Mouse (Mus musculus) embryo, embryonic 11 days (tissue): ENCODE measurements around the gene Herc3.
"Not testable (repeated sequence)": the region's sequence is repeated elsewhere in the genome, so short reads cannot be mapped to it uniquely, and the experiment has no call there.

Experiments
- DNase-seq: peaks from one replicate; pipeline ENCODE4 v3.0.0-alpha.2; 2015

The Herc3 gene

DNA sequence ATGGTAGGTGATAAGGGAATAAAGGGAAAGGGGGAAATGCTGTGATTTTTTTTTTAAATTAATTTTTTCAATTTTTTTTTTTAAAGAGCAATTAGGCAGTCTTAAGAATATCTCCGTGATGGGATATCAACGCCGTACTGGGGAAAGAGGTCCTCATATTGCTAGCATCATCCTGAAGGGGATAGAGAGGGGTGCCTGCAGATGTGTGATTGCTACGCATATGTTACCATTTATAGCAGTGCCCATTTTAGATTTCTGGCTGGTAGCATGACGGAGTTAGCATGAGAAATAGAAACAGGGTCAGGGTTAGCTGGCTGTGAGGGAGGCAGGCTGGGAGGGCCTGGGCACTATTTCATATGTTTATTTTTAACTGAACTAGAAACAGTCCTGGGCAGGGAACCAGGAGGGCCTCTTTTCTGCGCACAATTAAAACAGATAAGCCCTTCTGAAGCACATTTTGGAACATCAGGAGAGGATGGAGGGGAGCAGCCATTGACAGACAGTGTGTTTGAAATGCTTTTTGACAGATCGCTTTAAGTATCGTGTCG, 31.3 kb downstream of the Herc3 start:
- DNase-seq, result no peak

GRCm38 (mm10) chr6:58863631-58864235, 32.5 kb downstream of the Herc3 start:
- no peak for DNase-seq

DNA sequence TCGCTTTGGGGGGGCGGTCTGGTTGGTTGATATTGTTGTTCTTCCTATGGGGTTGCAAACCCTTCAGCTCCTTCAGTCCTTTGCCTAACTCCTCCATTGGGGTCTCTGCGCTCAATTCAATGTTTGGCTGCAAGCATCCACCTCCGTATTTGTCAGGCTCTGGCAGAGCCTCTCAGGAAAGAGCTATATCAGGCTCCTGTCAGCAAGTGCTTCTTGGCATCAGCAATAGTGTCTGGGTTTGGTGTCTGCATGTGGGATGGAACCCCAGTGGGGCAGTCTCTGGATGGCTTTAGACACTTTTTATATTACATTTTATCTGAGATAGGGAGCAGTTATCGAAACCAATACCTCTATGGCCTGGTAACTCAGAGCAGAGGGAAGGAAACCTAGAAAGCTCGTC, 36.6 kb downstream of the Herc3 start:
- not testable (repeated sequence) for DNase-seq

DNA sequence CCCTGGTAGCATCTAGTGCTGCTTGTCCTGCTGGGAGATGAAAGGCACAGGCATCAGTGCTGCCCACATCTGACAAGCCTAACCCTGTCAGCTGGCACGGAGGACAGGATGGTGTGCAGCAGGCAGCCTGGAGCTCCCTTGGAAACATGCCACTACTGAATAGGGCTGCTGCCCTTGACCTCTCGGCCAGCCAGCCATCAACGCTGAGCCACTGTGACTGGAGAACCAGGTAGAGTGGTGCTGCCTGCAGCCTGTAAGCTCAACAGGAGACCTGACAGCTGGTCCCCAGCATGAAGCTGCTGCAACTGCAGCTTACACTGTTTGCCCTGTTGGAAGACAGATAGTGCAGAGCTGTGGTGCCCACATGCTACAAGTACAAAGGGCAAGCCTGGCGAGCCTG, 48.3 kb downstream of the Herc3 start:
- no peak for DNase-seq

DNA sequence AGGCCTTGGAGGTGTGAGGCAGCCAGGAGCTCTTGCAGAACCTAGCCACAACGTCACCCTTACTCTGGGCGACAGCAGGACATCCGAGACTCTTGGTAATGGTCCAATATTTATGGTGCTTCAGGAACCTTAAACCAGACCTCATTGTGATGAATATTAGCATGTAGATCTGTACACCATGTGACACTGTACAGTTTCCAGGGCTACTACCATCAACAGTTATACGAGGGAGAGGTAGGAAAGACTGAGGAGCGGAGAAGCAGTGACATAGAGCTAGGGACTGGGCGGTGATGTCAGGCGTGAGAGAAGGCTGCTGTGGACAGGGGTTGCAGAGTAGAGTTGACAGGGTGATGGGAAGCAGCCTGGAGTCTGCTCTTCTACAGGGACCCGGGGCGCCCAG, 48.7 kb downstream of the Herc3 start:
- DNase-seq, result no peak

DNA sequence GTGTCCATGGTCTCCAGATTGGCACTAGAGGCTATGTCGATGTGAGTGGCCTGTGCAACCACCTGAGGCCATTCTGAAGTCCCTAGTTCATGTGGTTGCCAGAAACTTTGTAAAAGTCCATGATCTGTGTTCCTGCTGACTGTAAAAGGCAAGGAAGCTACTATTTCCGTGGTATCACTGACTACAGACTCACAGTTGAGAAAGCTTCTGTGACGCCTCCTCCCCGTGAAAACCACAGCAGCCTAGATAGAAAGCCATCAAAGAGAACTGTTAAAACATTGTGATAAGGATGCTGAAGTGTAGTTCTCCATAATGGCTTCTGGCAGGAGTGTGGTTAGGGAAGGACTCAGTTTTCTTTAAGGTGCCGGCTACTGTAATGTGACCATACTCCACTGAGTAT, 49.6 kb downstream of the Herc3 start:
- no peak for DNase-seq

DNA sequence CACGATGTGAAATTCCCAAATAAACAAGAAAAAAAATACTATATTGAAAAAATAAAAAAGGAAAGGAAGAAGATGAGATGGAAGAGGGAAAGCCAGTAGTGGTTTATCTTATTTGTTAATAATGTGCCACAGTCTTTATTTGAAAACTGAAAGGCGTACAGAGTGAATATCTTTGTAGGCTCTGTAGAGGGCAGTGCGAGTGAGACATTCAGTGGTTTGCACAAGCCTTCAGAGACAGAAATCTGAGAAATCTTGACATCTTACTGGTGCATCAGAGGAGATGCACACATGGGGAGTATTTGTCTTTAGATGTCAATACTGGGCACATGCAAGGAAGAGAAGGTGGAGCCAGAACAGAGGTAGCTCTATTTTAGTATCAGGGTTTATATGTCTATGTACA, 50.1 kb downstream of the Herc3 start:
- no peak for DNase-seq

- no peak for DNase-seq
Measured at GRCm38 (mm10) chr6:58882271-58882670, 51.0 kb downstream of the Herc3 start.

DNA sequence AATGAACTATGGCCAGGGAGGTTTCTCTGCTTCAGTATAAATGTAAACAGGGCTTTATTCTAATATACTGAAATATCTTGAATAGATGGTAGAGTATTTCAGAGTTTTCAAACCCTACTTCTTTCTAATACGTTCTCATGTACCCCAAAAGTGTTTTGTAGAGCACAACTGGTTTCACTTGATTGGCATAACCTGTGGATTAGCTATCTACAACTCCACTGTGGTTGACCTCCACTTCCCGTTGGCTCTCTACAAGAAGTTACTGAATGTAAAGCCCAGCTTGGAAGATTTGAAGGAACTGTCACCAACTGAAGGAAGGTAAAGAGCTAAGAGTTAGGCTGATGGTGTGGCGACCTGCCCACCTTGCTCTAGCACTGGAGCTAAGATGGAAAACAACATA, 58.7 kb downstream of the Herc3 start:
- no peak for DNase-seq

GRCm38 (mm10) chr6:58893307-58893706, 62.0 kb downstream of the Herc3 start:
- DNase-seq, result no peak

DNA sequence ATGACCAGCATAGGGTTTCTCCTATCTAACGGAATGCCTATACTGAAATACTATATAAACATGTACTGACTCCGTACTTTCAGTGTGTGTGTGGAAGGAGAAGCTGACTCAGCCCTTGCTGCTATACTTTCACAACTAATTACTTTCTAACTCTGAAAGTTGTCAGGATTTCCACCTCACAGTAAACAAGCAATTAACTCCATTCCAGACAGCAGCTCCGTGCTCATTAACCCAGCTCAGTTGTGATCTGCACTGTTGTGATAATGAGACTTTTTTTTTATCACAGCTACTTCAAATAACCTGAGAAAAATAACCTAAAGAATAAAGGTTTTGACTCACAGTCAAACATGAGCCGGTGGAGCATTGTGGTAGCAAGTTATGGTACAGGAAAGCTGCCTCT, 63.7 kb downstream of the Herc3 start:
- no peak for DNase-seq

- no peak for DNase-seq
Measured at GRCm38 (mm10) chr6:58896648-58897047, 65.4 kb downstream of the Herc3 start.

DNA sequence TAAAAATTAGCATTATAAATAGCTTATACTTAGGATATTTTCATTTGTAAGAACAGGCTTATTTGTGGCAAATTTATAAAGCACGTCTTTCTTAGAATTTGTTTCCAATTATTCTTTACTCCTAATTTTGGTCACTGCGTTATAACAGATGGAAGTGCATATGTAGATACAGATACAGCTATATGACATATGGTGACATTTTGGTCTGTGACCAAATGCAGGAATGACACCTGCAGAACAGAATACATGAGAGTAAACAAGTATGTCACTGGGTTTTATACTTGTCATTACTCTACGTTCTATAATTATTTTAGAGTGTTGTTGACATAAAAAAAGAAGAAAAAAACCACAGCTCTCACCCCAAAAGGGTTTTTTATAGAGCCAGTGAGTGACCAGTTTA, 67.8 kb downstream of the Herc3 start:
- no peak for DNase-seq

DNA sequence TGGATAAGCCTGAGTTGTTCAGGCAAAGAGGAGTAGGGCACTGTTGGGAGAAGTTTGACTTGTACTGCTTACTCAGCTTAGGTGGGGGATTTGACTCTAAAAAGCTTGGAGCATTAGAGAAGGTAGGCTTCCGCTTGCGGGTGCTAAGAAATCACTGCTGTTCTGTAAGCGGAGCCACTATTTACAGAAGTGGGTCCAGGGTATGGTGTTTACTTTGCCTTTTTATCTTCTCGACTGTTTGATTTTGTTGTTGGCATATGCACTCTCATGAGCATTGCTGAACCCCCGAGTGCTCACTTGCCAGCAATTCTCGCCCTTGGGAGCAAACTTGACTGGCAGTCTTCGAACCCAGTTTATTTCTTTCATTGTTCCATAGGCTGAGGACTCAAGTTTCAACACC, 69.3 kb downstream of the Herc3 start:
- no peak for DNase-seq

DNA sequence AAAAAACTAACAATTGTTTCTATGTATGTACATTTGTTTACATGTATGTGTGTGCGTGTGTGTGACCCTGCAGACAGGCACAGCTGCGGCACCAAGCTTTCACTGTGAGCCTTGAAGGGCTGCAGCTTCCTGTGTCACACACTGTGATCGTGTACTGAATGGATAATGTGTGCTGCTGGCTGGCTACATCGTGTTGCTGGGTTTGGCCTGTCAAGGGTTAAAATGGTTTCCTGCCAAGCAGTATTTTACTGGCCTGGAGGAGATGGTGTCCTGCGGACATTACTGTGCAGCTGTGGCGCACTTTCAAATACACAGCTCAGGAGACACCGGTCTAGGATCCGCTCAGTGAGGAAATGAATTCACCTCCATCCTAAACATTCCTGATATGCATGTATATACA, 71.9 kb downstream of the Herc3 start:
- DNase-seq, result peak; percentile 62

DNA sequence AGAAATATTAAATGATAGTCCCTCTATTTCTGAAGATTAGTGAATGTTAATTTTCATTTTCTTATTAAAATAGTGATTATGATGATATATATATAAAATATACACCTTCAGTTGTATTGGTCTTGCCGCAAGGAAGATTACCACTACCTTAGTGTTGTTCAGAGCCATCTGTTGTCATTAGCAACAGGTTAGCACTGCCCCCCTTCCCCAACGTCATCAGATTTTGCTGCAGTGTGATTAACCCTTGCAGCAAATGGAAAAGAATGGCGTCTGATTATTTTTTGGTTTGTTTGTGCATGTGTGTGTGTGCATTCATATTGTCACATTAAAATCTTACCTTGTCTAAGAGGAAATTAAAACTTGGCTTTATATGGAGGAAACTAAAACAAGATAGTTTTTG, 73.3 kb downstream of the Herc3 start:
- DNase-seq, result peak; percentile 7

- peak; percentile 64 for DNase-seq
Measured at GRCm38 (mm10) chr6:58906852-58907261, 75.6 kb downstream of the Herc3 start, which contains the start of gene Nap1l5. Gene Nap1l5 (minus strand): TSS chr6:58907076.

DNA sequence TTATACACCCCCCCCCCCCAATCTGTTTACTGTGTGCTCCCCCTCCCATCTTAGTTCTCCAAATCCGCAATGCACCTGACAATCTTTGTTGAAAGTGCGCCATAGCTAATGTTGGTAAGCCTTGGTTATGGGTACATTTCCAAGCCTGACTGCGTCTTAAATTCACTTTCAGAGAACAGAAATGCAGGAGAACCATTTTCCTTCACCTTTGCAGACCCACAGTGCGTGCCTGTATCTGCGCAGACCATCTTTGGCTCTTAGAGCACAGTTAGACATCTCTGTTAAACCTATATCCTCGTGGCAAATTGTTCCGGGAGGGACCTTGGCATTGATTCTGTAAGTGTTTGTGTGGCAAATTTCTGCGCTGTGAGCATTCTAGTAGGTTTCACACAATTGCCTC, 76.1 kb downstream of the Herc3 start:
- no peak for DNase-seq

- DNase-seq, result no peak
Measured at GRCm38 (mm10) chr6:58907791-58908190, 76.5 kb downstream of the Herc3 start.

DNA sequence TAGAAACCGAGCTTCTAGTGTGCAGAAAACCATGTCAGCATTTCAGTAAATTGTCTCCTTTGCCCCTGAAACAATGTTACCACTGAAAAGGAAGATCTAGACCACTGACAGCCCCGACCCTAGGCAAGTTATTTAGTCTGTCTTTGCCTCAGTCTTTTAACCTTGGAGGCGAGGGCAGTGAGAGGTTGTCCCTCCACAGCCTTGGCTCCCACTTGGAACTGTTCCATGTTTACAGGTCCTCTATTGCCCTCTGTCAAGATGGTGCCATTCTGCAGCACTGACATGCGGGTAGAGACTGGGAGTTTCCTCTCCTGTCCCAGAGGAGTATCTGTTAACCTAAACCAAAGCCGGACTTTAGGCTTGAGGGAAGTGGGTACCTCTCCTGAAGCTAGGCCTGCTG, 81.6 kb downstream of the Herc3 start:
- no peak for DNase-seq

DNA sequence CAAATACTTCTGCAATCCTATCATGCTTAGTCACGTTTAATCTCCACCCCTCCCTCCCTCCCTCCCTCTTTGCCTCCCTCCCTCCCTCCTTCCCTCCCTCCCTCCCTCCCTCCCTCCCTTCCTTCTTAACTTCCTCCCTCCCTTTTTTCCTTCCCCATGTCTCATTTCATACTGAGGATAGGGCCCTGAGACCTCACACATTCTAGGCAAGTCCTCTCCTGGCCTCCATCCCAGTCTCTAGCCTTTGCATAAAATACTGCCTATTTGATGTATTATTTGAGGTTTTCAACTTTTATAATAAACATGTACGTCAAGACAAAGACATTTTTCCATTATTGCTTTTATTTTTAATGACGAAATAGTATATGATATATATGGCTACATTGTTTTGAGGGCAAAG, 82.3 kb downstream of the Herc3 start:
- no peak for DNase-seq

DNA sequence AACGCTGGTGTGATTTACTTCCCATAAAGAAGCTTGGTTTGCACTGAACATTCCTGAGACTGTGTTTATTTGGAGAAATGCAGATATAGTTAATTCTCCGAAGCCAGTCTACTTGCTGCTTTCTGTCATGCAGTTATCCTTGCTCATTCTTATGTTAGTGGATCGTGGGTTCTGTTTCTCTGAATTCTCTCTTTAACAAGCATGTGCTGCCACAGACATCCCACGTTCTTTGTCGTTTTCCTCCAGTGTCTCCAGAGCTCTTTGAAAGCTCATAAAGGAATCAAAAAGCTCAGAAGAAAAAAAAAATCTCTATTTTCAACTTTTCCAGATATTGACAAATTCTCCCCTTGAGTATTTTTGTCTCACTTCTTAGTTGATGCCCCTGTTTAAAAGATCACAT, 82.7 kb downstream of the Herc3 start:
- DNase-seq, result no peak

DNA sequence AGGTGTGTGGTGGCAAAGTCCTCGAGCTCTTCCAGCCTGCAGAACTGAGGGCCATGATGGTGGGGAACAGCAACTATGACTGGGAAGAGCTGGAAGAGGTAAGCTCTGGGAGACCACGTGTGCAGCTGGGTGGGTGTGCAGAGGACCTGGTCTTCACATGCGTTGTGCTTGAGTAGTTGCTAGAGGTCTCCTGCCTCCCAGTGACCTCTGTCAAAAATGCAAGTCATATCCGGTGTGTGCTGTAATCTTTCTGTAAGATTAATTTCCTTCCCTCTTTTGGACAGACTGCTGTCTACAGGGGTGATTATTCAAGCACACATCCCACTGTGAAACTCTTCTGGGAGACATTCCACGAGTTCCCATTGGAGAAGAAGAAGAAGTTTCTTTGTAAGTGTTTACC, 85.2 kb downstream of the Herc3 start:
- no peak for DNase-seq

- no peak for DNase-seq
Measured at GRCm38 (mm10) chr6:58920735-58921134, 89.5 kb downstream of the Herc3 start.

DNA sequence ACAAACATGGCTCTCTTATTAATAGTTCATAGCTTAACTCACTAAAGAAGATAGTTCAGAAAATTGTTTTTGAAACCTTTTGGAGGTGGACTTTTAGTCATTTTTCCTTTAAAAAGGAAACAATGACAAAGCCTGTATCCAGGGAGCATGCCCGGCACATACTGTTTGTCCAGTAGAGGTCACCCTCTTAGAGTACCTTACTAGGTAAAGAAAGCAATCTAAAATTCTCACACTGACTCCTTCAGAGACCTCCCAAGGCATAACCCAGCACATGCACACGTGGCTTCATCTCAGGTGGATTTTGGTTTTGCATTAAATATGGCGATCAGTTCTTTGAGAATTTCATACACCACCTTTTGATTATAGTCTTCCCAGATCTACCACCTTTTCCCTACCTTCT, 90.4 kb downstream of the Herc3 start:
- DNase-seq, result peak; percentile 53
